Mouse (Mus musculus) kidney, adult 2 months (tissue): ENCODE results near the gene Lhfpl2.

Experiments
- CTCF ChIP-seq: fragments of 200-500 bp; conservative IDR thresholded peaks from 2 replicates; pipeline ENCODE4 v1.5.1; 2011; ENCODE audit warnings: low read depth, mild to moderate bottlenecking, control low read depth, low read length, moderate library complexity, mixed read lengths; ENCODE audit not compliant: insufficient read depth, insufficient read length
- POLR2A ChIP-seq: fragments of 200-500 bp; IDR thresholded peaks from one replicate; pipeline ENCODE4 v1.6.1; 2011; ENCODE audit warnings: low read depth, low read length, control low read depth

DNA sequence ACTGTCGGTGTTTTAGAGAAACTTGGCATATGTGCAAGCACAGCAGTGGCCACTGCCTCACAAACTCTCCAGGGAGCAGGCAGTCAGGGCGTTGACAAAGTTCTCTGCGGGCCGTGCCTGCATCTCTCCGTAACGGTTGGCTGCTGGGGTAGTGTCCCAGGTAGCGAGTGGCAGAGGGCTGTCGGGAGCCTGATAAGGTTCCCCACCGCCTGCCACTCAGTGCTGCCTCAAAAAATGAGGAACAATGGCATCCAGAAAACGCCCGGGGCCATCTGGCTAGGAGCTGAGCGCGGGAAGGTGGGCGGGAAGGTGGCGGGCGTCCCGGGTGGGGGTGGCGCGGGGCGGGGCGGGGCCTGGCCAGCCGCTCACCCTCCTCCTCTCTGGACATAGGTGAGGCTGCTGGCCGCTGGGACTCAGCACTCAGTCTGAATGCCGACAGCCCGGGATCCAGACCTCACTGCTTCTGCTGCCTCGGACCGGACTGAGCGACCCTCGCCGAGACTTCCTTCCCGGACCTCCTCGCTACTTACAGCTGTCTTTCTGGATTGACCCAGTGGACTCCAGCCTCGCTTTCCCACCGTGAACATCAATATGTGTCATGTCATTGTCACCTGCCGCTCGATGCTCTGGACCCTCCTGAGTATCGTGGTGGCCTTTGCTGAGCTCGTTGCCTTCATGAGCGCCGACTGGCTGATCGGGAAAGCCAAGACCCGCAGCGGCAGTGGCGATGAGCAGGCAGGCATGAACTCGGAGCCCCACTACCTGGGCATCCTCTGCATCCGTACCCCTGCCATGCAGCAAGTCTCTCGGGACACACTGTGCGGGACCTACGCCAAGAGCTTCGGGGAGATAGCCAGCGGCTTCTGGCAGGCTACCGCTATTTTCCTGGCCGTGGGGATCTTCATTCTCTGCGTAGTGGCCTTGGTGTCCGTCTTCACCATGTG lies 116.3 kb downstream of the Lhfpl2 start:
- TF ChIP-seq POLR2A (no peak), CTCF (no peak)
